Mouse (Mus musculus) spleen, adult 2 months (tissue): ENCODE measurements around the gene Dapk2. TPM values are rescaled to one million over a fixed set of nuclear protein-coding genes. Genes with fewer than 3 reads are reported as not detected.

Source experiments
- DNase-seq, 2 experiments: peaks; one replicate each; pipeline versions ENCODE4 v3.0.0 to v3.0.0-alpha.2; 2012 to 2021; ENCODE audit warnings: low spot score in 2 of 2, low read depth in 1 of 2
- H3K27ac ChIP-seq: fragments of 200-500 bp; 2 replicates; pipeline ENCODE4 v1.5.1; 2012; ENCODE audit warnings: low read length, inconsistent platforms; ENCODE audit not compliant: insufficient read depth
- H3K27me3 ChIP-seq: fragments of 200-500 bp; 2 replicates; pipeline ENCODE4 v1.6.1; 2012; ENCODE audit warnings: mild to moderate bottlenecking, moderate library complexity, low read length, inconsistent platforms; ENCODE audit not compliant: control insufficient read depth, insufficient read depth
- H3K36me3 ChIP-seq: fragments of 200-500 bp; 2 replicates; pipeline ENCODE4 v1.6.1; 2012; ENCODE audit warnings: mild to moderate bottlenecking, low read length, inconsistent platforms; ENCODE audit not compliant: control insufficient read depth, insufficient read depth
- H3K4me1 ChIP-seq: fragments of 200-500 bp; 2 replicates; pipeline ENCODE4 v1.6.1; 2011; ENCODE audit warnings: inconsistent platforms; ENCODE audit not compliant: control insufficient read depth, insufficient read depth, insufficient read length
- H3K4me3 ChIP-seq: fragments of 200-500 bp; 2 replicates; pipeline ENCODE4 v1.5.1; 2011; ENCODE audit warnings: mild to moderate bottlenecking, inconsistent platforms; ENCODE audit not compliant: insufficient read depth, insufficient read length; ENCODE audit errors: extremely low read depth
- CTCF ChIP-seq: fragments of 200-500 bp; IDR thresholded peaks from 2 replicates; pipeline ENCODE4 v1.5.1; 2011; ENCODE audit warnings: mild to moderate bottlenecking, inconsistent platforms; ENCODE audit not compliant: insufficient read depth, insufficient read length, insufficient replicate concordance; ENCODE audit errors: extremely low read depth
- POLR2A ChIP-seq: fragments of 200-500 bp; IDR thresholded peaks from 2 replicates; pipeline ENCODE4 v1.6.1; 2011; ENCODE audit warnings: low read depth, low read length, inconsistent platforms
- WGBS: fragments of 180-500 bp; shearing (Covaris S2); methylation state at CpG from one replicate; pipeline ENCODE4 v1.1.7; 2018; 5-methylcytosine and 5-hydroxymethylcytosine counted together
- polyA plus RNA-seq: library from polyadenylated mRNA; depleted of rRNA; stranded (reverse); fragments of >200 nt; gene quantifications from 2 replicates; pipeline ENCODE4 v1.2.3, GENCODE M21; 2012

The Dapk2 gene
- polyA plus RNA-seq, 1 experiment, result 11.9 TPM

DNA sequence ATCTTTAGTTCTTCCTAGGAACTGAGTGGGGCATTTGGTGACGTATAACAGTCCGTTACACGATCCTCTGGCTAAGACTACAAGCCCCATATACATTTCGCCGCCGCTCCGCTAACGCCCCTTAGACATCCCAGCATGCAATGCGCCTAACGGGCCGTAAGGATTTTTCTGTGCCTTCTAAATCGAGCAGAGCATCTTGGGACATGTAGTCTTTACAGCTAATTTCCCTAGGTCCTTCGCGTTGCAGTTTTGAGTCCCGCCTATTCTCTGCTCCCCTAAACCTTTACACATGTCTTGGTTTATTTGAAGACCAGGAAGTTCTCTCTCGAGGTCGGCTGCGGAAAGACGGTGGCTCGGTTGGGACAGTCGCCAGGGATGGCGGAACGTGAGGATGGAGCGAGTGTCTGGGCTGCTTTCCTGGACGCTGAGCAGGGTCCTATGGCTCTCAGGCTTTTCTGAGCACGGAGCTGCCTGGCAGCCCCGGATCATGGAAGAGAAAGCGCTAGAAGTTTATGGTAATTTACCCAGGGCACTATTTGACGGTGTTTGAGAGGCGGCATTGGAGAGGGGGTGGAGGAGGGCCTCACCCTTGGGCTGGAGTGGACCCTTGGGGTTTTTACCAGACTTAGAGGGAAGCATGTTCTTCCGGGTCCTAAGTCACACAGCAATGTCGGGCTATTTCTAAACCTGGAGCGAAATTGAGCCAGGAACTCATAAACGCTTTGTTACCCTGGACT, 31.4 kb upstream of the Dapk2 start, which contains the start of the genes Snx1 and Ciao2a:
TSS of gene Snx1 (minus strand) at position 132 of the 737 bp plus-strand sequence.
TSS of gene Ciao2a (plus strand) at position 156 of the 737 bp plus-strand sequence.
- Histone ChIP-seq H3K27me3 (no peaks in the 10 kb centered on the region), H3K36me3 (no peaks in the 10 kb centered on the region), H3K4me1 (peaks cover 3% of the 10 kb centered on the region; the same call in 1 of the 2 replicates), H3K27ac (peak within 1 kb of the TSS; percentile 75), H3K4me3 (peak within 1 kb of the TSS; percentile 71)
- peak; percentile 95 to 97 for DNase-seq
- TF ChIP-seq CTCF (no peak), POLR2A (peak; percentile 19; the same call in 1 of the 2 replicates)
- under 1% methylated on average over 34 of the region's 34 CpGs for WGBS

DNA sequence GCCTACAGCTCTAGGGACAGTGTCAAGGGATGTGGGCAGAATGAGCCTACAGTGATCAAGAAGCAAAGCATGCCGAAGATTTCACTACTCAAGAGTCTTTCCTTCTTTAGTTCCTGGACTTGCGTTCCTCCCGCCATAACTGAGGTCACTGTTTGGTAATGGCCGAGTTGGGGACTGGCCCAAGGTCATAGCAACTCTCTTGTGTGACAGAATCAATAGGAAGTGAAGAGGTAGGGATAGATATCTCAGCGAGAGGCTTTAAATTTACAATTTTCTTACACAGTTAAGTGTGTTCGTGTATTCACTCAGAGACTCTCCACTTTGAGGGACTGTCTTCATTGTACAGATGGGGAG, 30.9 kb upstream of the Dapk2 start:
- no peak for DNase-seq
- Histone ChIP-seq H3K4me1 (peaks cover 3% of the 10 kb centered on the region; the same call in 1 of the 2 replicates), H3K27me3 (no peaks in the 10 kb centered on the region), H3K27ac (peak overlapping the region; percentile 75), H3K36me3 (peaks cover under 1% of the 10 kb centered on the region; the same call in 1 of the 2 replicates), H3K4me3 (peak overlapping the region; percentile 71)
- 17% methylated on average over 6 of the region's 6 CpGs for WGBS
- no peak for TF ChIP-seq CTCF
- TF ChIP-seq POLR2A, result no peak

DNA sequence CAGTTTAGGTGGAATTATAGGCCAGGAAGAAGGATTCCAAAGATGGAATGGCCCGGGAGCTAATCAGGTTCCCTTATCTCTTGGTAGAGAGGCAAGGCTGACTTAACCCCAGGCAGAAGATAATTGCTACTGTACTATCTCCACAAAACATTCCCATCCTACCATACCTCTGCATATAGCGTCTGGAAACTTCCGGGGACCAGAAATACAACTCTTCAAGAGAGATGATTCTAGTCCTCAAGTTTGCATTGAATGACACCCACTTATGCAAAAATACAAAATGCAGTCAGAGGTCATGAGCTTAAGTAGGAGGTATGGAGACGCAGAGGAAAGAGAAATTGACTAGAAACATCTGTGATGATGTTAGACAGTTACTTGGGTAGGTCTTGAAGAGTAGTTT, 30.1 kb upstream of the Dapk2 start:
- H3K27ac ChIP-seq, result no peak overlapping the region
- no peaks in the 10 kb centered on the region for H3K27me3 ChIP-seq
- H3K4me1 ChIP-seq, result peaks cover 3% of the 10 kb centered on the region; the same call in 1 of the 2 replicates
- WGBS, result 78% methylated on average over 4 of the region's 4 CpGs
- peaks cover 3% of the 10 kb centered on the region; the same call in 1 of the 2 replicates for H3K36me3 ChIP-seq
- no peak overlapping the region for H3K4me3 ChIP-seq
- DNase-seq, result no peak
- TF ChIP-seq CTCF (no peak), POLR2A (no peak)

DNA sequence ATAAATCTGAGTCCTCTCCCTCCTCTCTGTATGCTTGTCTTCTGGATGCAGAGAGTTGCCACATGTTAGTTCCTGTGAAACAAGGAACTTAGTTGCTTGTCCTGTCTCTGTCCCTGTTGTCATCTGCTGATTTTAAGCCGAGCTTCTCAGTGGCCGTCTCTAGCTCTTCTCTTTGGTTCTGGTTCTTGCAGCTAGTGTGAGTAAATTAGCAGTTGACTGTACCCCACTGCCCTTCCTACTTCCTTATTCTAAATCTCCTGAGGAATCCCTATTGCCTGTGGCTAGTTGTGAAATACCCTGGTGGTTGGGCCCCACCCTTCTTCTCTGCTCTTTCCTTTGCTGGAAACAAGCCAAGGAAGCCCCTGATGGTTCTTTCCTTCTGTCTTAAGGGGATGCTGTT, 26.6 kb upstream of the Dapk2 start:
- Histone ChIP-seq H3K36me3 (peaks cover 14% of the 10 kb centered on the region), H3K4me1 (no peaks in the 10 kb centered on the region), H3K4me3 (no peak overlapping the region), H3K27me3 (no peaks in the 10 kb centered on the region), H3K27ac (no peak overlapping the region)
- 58% methylated on average over 2 of the region's 2 CpGs for WGBS
- TF ChIP-seq CTCF (no peak), POLR2A (no peak)
- DNase-seq, result no peak

DNA sequence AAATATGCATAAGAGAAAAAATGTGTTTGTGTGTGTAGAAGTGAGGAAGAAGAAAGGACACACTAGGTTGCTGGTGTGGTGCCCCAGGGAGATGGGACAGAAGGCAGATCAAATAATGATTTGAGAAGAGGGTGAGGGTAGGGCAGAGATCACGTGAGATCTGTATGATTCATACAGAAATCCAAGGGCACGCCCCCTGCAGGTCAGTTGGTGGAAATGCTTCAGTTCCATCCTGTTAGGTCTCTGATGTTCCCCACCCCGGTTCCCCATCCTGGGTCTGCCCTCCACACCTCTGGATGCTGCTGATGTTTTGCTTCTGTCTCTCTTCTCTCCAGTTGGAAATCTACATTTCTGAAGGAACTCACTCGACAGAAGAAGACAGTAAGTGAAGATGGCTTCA, 22.1 kb upstream of the Dapk2 start:
- no peaks in the 10 kb centered on the region for H3K4me1 ChIP-seq
- TF ChIP-seq CTCF, result peak; percentile 31; the same call in 1 of the 2 replicates
- TF ChIP-seq POLR2A, result no peak
- H3K27ac ChIP-seq, result no peak overlapping the region
- WGBS, result 54% methylated on average over 4 of the region's 4 CpGs
- no peak for DNase-seq
- H3K36me3 ChIP-seq, result peaks cover 36% of the 10 kb centered on the region
- H3K4me3 ChIP-seq, result no peak overlapping the region
- H3K27me3 ChIP-seq, result no peaks in the 10 kb centered on the region

DNA sequence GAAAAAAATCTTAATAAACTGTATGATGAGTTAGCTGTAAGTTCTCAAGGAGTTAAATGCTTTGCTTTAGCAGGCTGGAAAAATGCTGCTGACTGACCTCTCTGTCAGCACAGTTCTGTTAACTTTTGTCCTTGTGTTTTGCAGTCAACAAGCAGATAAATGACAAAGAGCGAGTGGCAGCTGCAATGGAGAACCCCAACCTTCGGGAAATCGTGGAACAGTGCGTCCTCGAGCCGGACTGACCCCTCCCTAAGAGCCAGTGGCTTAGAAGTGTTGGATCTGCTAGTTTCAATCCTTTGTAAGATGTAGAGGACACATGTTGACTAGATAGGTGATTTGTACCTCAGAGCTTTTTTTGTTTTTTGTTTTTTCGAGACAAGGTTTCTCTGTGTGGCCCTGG, 19.8 kb upstream of the Dapk2 start:
- Histone ChIP-seq H3K4me1 (no peaks in the 10 kb centered on the region), H3K36me3 (peaks cover 31% of the 10 kb centered on the region), H3K27ac (no peak overlapping the region), H3K4me3 (no peak overlapping the region), H3K27me3 (no peaks in the 10 kb centered on the region)
- TF ChIP-seq CTCF, result no peak
- no peak for TF ChIP-seq POLR2A
- DNase-seq, result no peak
- 95% methylated on average over 7 of the region's 7 CpGs for WGBS

DNA sequence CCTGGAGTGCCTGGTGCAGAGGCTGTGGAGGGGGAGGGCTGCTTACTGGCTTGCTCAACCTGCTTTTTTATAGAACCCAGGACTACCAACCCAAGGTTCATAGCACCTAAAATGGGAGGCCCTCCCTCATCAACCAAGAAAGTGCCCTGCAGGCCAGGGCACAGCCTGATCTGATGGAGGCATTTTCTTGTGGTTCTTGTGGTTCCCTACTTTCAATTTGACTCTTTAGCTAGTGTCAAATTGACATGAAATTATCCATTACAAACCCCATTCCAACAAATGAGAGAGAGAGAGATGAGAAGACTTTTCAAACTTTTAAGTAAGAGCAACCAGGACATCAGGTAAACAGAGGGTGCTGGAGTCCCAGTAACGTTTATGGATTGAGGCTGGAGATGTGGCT, 15.8 kb upstream of the Dapk2 start:
- 83% methylated on average over 1 of the region's 1 CpGs for WGBS
- Histone ChIP-seq H3K36me3 (peaks cover 20% of the 10 kb centered on the region), H3K27me3 (no peaks in the 10 kb centered on the region), H3K4me1 (no peaks in the 10 kb centered on the region), H3K4me3 (no peak overlapping the region), H3K27ac (no peak overlapping the region)
- DNase-seq, result no peak
- TF ChIP-seq CTCF, result no peak
- TF ChIP-seq POLR2A, result no peak
